8 mouse cellular contexts compared by ENCODE assay signal in the genomic region with DNA sequence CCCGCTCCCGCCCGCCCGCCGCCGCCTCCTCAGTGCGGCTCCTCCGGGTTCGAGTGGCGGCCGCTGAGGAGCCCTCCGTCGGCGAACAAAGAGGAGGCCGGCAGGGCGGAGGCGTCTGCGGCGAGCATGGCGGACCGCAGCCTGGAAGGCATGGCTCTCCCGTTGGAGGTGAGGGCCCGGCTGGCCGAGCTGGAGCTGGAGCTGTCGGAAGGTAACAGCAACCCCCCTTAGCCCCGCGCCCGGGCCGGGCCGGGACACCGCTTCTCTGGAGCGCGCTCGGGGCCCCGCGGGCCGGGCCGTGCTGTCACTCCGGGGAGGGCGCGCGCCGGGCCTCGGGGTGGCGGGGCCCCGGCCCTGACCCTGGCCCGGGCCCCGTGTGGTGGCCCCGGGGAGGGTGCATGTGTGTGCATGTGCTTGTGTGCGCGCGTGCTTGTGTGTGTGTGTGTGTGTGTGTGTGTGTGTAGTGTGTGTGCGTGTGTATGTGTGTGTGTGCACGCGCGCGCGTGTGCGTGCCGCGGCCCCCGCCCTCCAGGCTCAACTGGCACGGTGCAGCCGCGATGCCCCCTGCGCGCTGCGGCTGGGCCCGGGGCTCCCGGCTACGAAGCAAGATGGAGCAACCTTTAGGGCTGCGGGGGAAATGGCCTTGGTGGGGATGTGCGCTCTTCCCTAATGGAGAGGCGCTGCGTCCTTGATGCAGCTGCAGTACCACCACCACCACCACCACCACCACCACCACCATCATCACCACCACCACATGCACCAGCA. TPM values are rescaled to one million over a fixed set of nuclear protein-coding genes. Genes with fewer than 3 reads are reported as not detected.
DNase-seq lines count a peak whose midpoint lies in the region; ATAC-seq and TF ChIP-seq lines count a peak whose summit lies in the region.

No protein-coding gene starts in this region.

- peak overlapping the region; percentile 98 for H3K27ac ChIP-seq in embryonic fibroblast, embryonic 13.5 days (ENCODE audit: insufficient read depth, low read length)
- peak overlapping the region; percentile 93 for H3K27ac ChIP-seq in heart, embryonic 14.5 days (replicated peaks in 1 of 2; ENCODE audit: control insufficient read depth in 1 of 2, insufficient read depth in 1 of 2, low read depth in 2 of 2, low read length in 2 of 2)
- H3K27ac ChIP-seq in layer of hippocampus, adult 2 months, result peak overlapping the region; percentile 96
- peak overlapping the region; percentile 97 for H3K27ac ChIP-seq in lung, embryonic 15.5 days

- H3K9me3 ChIP-seq in heart, embryonic 14.5 days (ENCODE audit: control insufficient read depth, low read length), result no peaks in the 10 kb centered on the region
- no peaks in the 10 kb centered on the region for H3K9me3 ChIP-seq in lung, embryonic 15.5 days

- under 1% methylated on average over 61 of the region's 75 CpGs for WGBS in heart, embryonic 14.5 days
- WGBS in lung, embryonic 15.5 days, result under 1% methylated on average over 37 of the region's 75 CpGs

- no peaks in the 10 kb centered on the region for H3K36me3 ChIP-seq in heart, embryonic 14.5 days (ENCODE audit: control insufficient read depth, insufficient read depth, low read length)
- no peaks in the 10 kb centered on the region for H3K36me3 ChIP-seq in lung, embryonic 15.5 days

- peaks cover 6% of the 10 kb centered on the region; the same call in 1 of the 2 replicates for H3K4me1 ChIP-seq in embryonic fibroblast, embryonic 13.5 days (ENCODE audit: control insufficient read depth, insufficient read depth, low read length)
- H3K4me1 ChIP-seq in heart, embryonic 14.5 days (ENCODE audit: control insufficient read depth in 2 of 2, insufficient read depth in 2 of 2, low read length in 2 of 2), result peaks cover 0 to 12% of the 10 kb centered on the region in 2 experiments; a peak in 3 of 4 replicates
- H3K4me1 ChIP-seq in lung, embryonic 15.5 days, result peaks cover 13% of the 10 kb centered on the region; the same call in 1 of the 2 replicates

- peak overlapping the region; percentile 88 for H3K4me2 ChIP-seq in heart, embryonic 14.5 days (ENCODE audit: low read length)
- peak overlapping the region; percentile 90 for H3K4me2 ChIP-seq in lung, embryonic 15.5 days

- DNase-seq in adrenal gland, postnatal 36 days, result peak; percentile 64 to 79
- DNase-seq in layer of hippocampus, adult 2 months (ENCODE audit: low spot score in 2 of 2), result peak in 1 of 2 experiments; percentile 46
- peak; percentile 50 for DNase-seq in ovary, postnatal 10 days (ENCODE audit: low spot score)
- peak; percentile 15 for DNase-seq in urinary bladder, postnatal 10 days (ENCODE audit: low spot score)

- TF ChIP-seq CTCF in embryonic fibroblast, embryonic 13.5 days (IDR thresholded peaks at IDR 0.05; ENCODE audit: borderline replicate concordance, insufficient read depth, low read length), result no peak
- no peak for TF ChIP-seq CTCF in layer of hippocampus, adult 2 months (conservative IDR thresholded peaks at IDR 0.05)

- TF ChIP-seq POLR2A in embryonic fibroblast, embryonic 13.5 days (IDR thresholded peaks at IDR 0.05; ENCODE audit: low read depth, low read length), result no peak

- H3K27me3 ChIP-seq in heart, embryonic 14.5 days (ENCODE audit: control insufficient read depth, insufficient read depth, low read length), result no peaks in the 10 kb centered on the region
- H3K27me3 ChIP-seq in lung, embryonic 15.5 days, result no peaks in the 10 kb centered on the region

- peak overlapping the region; percentile 52 for H3K4me3 ChIP-seq in embryonic fibroblast, embryonic 13.5 days (ENCODE audit: insufficient read depth, low read length)
- peak overlapping the region; percentile 90 to 99 for H3K4me3 ChIP-seq in heart, embryonic 14.5 days (ENCODE audit: control insufficient read depth in 1 of 2, insufficient read depth in 1 of 2, low read depth in 1 of 2, low read length in 2 of 2)
- peak overlapping the region; percentile 79 for H3K4me3 ChIP-seq in layer of hippocampus, adult 2 months
- H3K4me3 ChIP-seq in lung, embryonic 15.5 days, result peak overlapping the region; percentile 98

- ATAC-seq in CD4-positive, CD25-positive, alpha-beta regulatory T cell, adult 4 months, result peak; percentile 36
- ATAC-seq in heart, embryonic 14.5 days (ENCODE audit: insufficient number of reproducible peaks, insufficient read depth, low FRiP score, low read depth), result peak; percentile 66
- peak; percentile 71 for ATAC-seq in lung, embryonic 15.5 days (ENCODE audit: borderline replicate concordance, extremely low read depth, low FRiP score, low TSS enrichment)

- peak overlapping the region; percentile 94 for H3K9ac ChIP-seq in heart, embryonic 14.5 days (ENCODE audit: low read length)
- peak overlapping the region; percentile 98 for H3K9ac ChIP-seq in lung, embryonic 15.5 days

RNA-seq across cellular contexts. Expression of gene Dip2c, which starts 0.7 kb away (rescaled TPM):
- 1 to 10 TPM in 1 of 2 experiments, under 1 TPM in 1; 0.47 to 1.1 TPM for polyA plus RNA-seq in CD4-positive, CD25-positive, alpha-beta regulatory T cell, adult 4 months (2017; shearing (Covaris generic))
- 10 to 100 TPM; 19.5 to 29.6 TPM for total RNA-seq in adrenal gland, postnatal 36 days (2021)
- polyA plus RNA-seq in embryonic fibroblast, embryonic 13.5 days (2011; ENCODE audit: insufficient read length, low read depth, missing spikeins), result 15.2 and 17.9 TPM in 2 replicates
- 11.0 and 11.9 TPM in 2 replicates for polyA plus RNA-seq in heart, embryonic 14.5 days (2014; fragmentation: Nextera tagmentation; extraction: Ambion mirVana)
- 10 to 100 TPM; 66.2 to 66.7 TPM for total RNA-seq in layer of hippocampus, adult 2 months (2021)
- polyA plus RNA-seq in lung, embryonic 15.5 days (2015; fragmentation: Nextera tagmentation; extraction: Ambion mirVana), result 4.6 and 4.9 TPM in 2 replicates
